In the genomic region with DNA sequence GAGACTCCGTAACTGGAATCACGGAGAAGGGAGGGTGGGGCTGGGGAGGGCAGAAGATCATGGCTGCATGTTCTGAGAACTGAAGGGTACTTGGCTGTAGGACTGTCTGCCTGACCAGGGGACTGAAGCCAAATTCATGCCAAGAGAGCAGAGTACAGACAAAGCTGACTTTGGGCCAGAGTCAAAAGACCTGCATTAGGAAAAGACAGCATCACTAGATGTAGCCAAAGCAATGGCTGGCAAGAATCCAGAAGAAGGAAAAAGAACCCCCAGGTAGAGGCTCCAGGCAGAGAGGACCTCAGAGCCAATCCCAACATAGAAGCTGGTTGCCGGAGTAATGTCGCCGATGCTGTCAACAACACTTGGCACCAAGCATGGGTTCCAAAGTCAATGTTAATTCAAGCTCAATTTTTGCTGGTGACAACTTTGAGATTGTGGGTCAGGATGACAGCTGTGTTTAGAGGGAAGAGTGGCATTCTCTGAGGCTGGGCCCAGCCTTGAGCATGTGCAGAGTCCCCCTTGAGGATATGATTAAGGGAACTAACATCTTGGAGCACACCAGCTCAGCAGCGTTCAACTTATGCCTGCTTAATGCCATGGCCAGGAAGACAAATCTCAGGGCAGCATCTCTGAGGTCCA, we compare ENCODE assay signal across 24 mouse cellular contexts.
A peak's percentile ranks its signal among the peaks of the same experiment; 100 is the strongest.
DNase-seq lines count a peak whose midpoint lies in the region; ATAC-seq and TF ChIP-seq lines count a peak whose summit lies in the region.
"Had no signal": no experiment of that assay in that cellular context is flagged by ENCODE, and none has a peak within 500 bp of the region (broad histone marks: within the 10 kb centered on the region; RNA-seq: fewer than 3 reads in every experiment).

No protein-coding gene starts in this region.

- no peak overlapping the region for H3K27ac ChIP-seq in hindbrain, embryonic 14.5 days
- H3K27ac ChIP-seq in hindbrain, embryonic 12.5 days, result no peak overlapping the region
- no peak overlapping the region for H3K27ac ChIP-seq in liver, adult 2 months (replicated peaks; ENCODE audit: insufficient read depth, low read depth, low read length)
- H3K27ac ChIP-seq in liver, embryonic 12.5 days, result no peak overlapping the region
- H3K27ac ChIP-seq in hindbrain, postnatal 0 days, result no peak overlapping the region
- H3K27ac ChIP-seq: embryonic facial prominence, embryonic 13.5 days; forebrain, embryonic 12.5 days; gastrocnemius, adult 2 months; layer of hippocampus, adult 2 months; limb, embryonic 12.5 days; liver, embryonic 13.5 days had no signal

- no peaks in the 10 kb centered on the region for H3K4me1 ChIP-seq in hindbrain, embryonic 14.5 days (replicated peaks; ENCODE audit: control insufficient read depth, insufficient read depth, low read length)
- no peaks in the 10 kb centered on the region for H3K4me1 ChIP-seq in hindbrain, embryonic 12.5 days
- no peaks in the 10 kb centered on the region for H3K4me1 ChIP-seq in liver, adult 2 months (ENCODE audit: control insufficient read depth, insufficient read depth, low read length)
- no peaks in the 10 kb centered on the region for H3K4me1 ChIP-seq in liver, embryonic 12.5 days
- H3K4me1 ChIP-seq in hindbrain, postnatal 0 days (ENCODE audit: insufficient read depth, low read length), result no peaks in the 10 kb centered on the region
- H3K4me1 ChIP-seq: embryonic facial prominence, embryonic 13.5 days; forebrain, embryonic 12.5 days; limb, embryonic 12.5 days; liver, embryonic 13.5 days; megakaryocyte, embryonic 14.5 days had no signal

- H3K79me2 ChIP-seq in liver, adult 2 months (ENCODE audit: control insufficient read depth, insufficient read depth, low read length), result no peaks in the 10 kb centered on the region

- H3K4me2 ChIP-seq in hindbrain, embryonic 14.5 days (replicated peaks), result no peak overlapping the region
- no peak overlapping the region for H3K4me2 ChIP-seq in hindbrain, embryonic 12.5 days (replicated peaks)
- H3K4me2 ChIP-seq in liver, embryonic 12.5 days, result no peak overlapping the region
- H3K4me2 ChIP-seq in hindbrain, postnatal 0 days (ENCODE audit: low read depth, low read length), result no peak overlapping the region
- H3K4me2 ChIP-seq: embryonic facial prominence, embryonic 13.5 days; forebrain, embryonic 12.5 days; limb, embryonic 12.5 days; liver, embryonic 13.5 days; lung, embryonic 14.5 days had no signal

- peak; percentile 78 for DNase-seq in heart, adult 11 months
- DNase-seq in heart, postnatal 25 days (ENCODE audit: low spot score), result no peak
- peak; percentile 43 for DNase-seq in hindbrain, embryonic 14.5 days (ENCODE audit: low spot score)
- DNase-seq in liver, adult 2 months (ENCODE audit: extremely low read depth, low read depth, low spot score), result peak; percentile 30
- DNase-seq in hindbrain, postnatal 0 days (ENCODE audit: low spot score), result peak; percentile 84
- DNase-seq: adrenal gland, postnatal 36 days; cerebellum, adult 11 months; cerebellum, postnatal 36 days; embryo, embryonic 11 days; gastrocnemius, adult 2 months; kidney, postnatal 14 days; liver, embryonic 13.5 days; lung, embryonic 14.5 days; lung, postnatal 36 days had no signal

- H3K9ac ChIP-seq in hindbrain, embryonic 14.5 days, result no peak overlapping the region
- H3K9ac ChIP-seq in hindbrain, embryonic 12.5 days, result no peak overlapping the region
- H3K9ac ChIP-seq in liver, adult 2 months (ENCODE audit: low read depth, low read length), result no peak overlapping the region
- H3K9ac ChIP-seq in liver, embryonic 12.5 days, result no peak overlapping the region
- H3K9ac ChIP-seq in hindbrain, postnatal 0 days (replicated peaks; ENCODE audit: low read length), result no peak overlapping the region
- H3K9ac ChIP-seq: embryonic facial prominence, embryonic 13.5 days; forebrain, embryonic 12.5 days; limb, embryonic 12.5 days; liver, embryonic 13.5 days; lung, embryonic 14.5 days had no signal

- WGBS in hindbrain, embryonic 14.5 days, result 80% methylated on average over 6 of the region's 6 CpGs
- whole genome bisulfite sequencing in hindbrain, embryonic 12.5 days, result 90% methylated on average over 6 of the region's 6 CpGs
- WGBS in liver, adult 2 months, result 43% methylated on average over 6 of the region's 6 CpGs
- WGBS in liver, embryonic 12.5 days (ENCODE audit: insufficient replicate concordance), result 82% methylated on average over 6 of the region's 6 CpGs
- 40% methylated on average over 6 of the region's 6 CpGs for WGBS in hindbrain, postnatal 0 days

- intact Hi-C loops in heart, postnatal 25 days (cut with DNase I), result no loop called here

- no peaks in the 10 kb centered on the region for H3K27me3 ChIP-seq in hindbrain, embryonic 14.5 days (ENCODE audit: control insufficient read depth, insufficient read depth, low read length)
- H3K27me3 ChIP-seq in hindbrain, embryonic 12.5 days, result no peaks in the 10 kb centered on the region
- H3K27me3 ChIP-seq in liver, adult 2 months (ENCODE audit: control insufficient read depth, insufficient read depth, low read length), result no peaks in the 10 kb centered on the region
- no peaks in the 10 kb centered on the region for H3K27me3 ChIP-seq in liver, embryonic 12.5 days (replicated peaks)
- H3K27me3 ChIP-seq in hindbrain, postnatal 0 days (ENCODE audit: insufficient read depth, low read length), result no peaks in the 10 kb centered on the region
- H3K27me3 ChIP-seq: embryonic facial prominence, embryonic 13.5 days; forebrain, embryonic 12.5 days; limb, embryonic 12.5 days; liver, embryonic 13.5 days had no signal

- no peaks in the 10 kb centered on the region for H3K36me3 ChIP-seq in hindbrain, embryonic 14.5 days (replicated peaks; ENCODE audit: control insufficient read depth, insufficient read depth)
- no peaks in the 10 kb centered on the region for H3K36me3 ChIP-seq in hindbrain, embryonic 12.5 days
- H3K36me3 ChIP-seq in liver, adult 2 months (ENCODE audit: control insufficient read depth, insufficient read depth, low read length), result no peaks in the 10 kb centered on the region
- H3K36me3 ChIP-seq in liver, embryonic 12.5 days, result no peaks in the 10 kb centered on the region
- H3K36me3 ChIP-seq in hindbrain, postnatal 0 days (ENCODE audit: insufficient read depth, low read length), result no peaks in the 10 kb centered on the region
- H3K36me3 ChIP-seq: embryonic facial prominence, embryonic 13.5 days; forebrain, embryonic 12.5 days; limb, embryonic 12.5 days; liver, embryonic 13.5 days had no signal

- TF ChIP-seq POLR2A in liver, adult 2 months (IDR thresholded peaks at IDR 0.05; ENCODE audit: extremely low read depth, insufficient read depth, low read length), result no peak

- H3K9me3 ChIP-seq in hindbrain, embryonic 14.5 days (ENCODE audit: control insufficient read depth, low read length), result no peaks in the 10 kb centered on the region
- H3K9me3 ChIP-seq in hindbrain, embryonic 12.5 days (replicated peaks), result no peaks in the 10 kb centered on the region
- no peaks in the 10 kb centered on the region for H3K9me3 ChIP-seq in liver, embryonic 12.5 days (replicated peaks)
- H3K9me3 ChIP-seq in hindbrain, postnatal 0 days (ENCODE audit: low read length), result no peaks in the 10 kb centered on the region
- H3K9me3 ChIP-seq: embryonic facial prominence, embryonic 13.5 days; forebrain, embryonic 12.5 days; limb, embryonic 12.5 days; liver, embryonic 13.5 days; megakaryocyte, embryonic 14.5 days had no signal

- peak; percentile 73; the same call in 1 of the 2 replicates for ATAC-seq in hindbrain, embryonic 14.5 days (ENCODE audit: low FRiP score)
- ATAC-seq in hindbrain, embryonic 12.5 days (ENCODE audit: low FRiP score), result no peak
- ATAC-seq in liver, embryonic 12.5 days, result no peak
- peak; percentile 82 for ATAC-seq in hindbrain, postnatal 0 days
- ATAC-seq: intestine, postnatal 0 days; midbrain, embryonic 16.5 days had no signal

- no peak overlapping the region for H3K4me3 ChIP-seq in hindbrain, embryonic 14.5 days (replicated peaks; ENCODE audit: low read length)
- no peak overlapping the region for H3K4me3 ChIP-seq in hindbrain, embryonic 12.5 days
- H3K4me3 ChIP-seq in liver, adult 2 months (ENCODE audit: insufficient read depth, low read depth, low read length), result no peak overlapping the region
- H3K4me3 ChIP-seq in liver, embryonic 12.5 days, result no peak overlapping the region
- no peak overlapping the region for H3K4me3 ChIP-seq in hindbrain, postnatal 0 days (ENCODE audit: low read length)
- H3K4me3 ChIP-seq: embryonic facial prominence, embryonic 13.5 days; erythroblast, embryonic 14.5 days; forebrain, embryonic 12.5 days; gastrocnemius, adult 2 months; layer of hippocampus, adult 2 months; limb, embryonic 12.5 days; liver, embryonic 13.5 days; megakaryocyte, embryonic 14.5 days had no signal

- TF ChIP-seq CTCF in liver, adult 2 months (IDR thresholded peaks at IDR 0.05; ENCODE audit: low read depth, low read length), result no peak
- no peak for TF ChIP-seq CTCF in hindbrain, postnatal 0 days (IDR thresholded peaks at IDR 0.05; ENCODE audit: low read depth)

Comparison
In these comparisons a context has a peak if more than half of its experiments do, and no peak if none do; other contexts are left out.
1. ATAC-seq: peak in hindbrain, embryonic 14.5 days (single experiment) and hindbrain, postnatal 0 days (single experiment); none in hindbrain, embryonic 12.5 days (single experiment) and liver, embryonic 12.5 days (single experiment).